Mouse (Mus musculus) kidney, postnatal 0 days (tissue): Measurements from ENCODE around the gene Polrmt. TPM values are rescaled to one million over a fixed set of nuclear protein-coding genes. Genes with fewer than 3 reads are reported as not detected.
A peak's percentile ranks its signal among the peaks of the same experiment; 100 is the strongest.

Source experiments
- ATAC-seq: fragments of 200-750 bp; cut with Nextera tagmentation; replicated peaks from 2 replicates; pipeline ENCODE4 v1.8.0; 2017; ENCODE audit warnings: low read depth, moderate number of reproducible peaks, moderate TSS enrichment, moderate library complexity; ENCODE audit not compliant: low FRiP score
- DNase-seq: peaks from one replicate; pipeline ENCODE4 v3.0.0-alpha.2; 2016; ENCODE audit warnings: low spot score
- H3K27ac ChIP-seq: fragments of 300-500 bp; sonication (generic); 2 replicates; pipeline ENCODE4 v1.5.1; 2014; ENCODE audit warnings: mild to moderate bottlenecking
- H3K27me3 ChIP-seq: fragments of 300-500 bp; sonication (generic); 2 replicates; pipeline ENCODE4 v1.6.1; 2014; ENCODE audit warnings: low read length, mixed read lengths; ENCODE audit not compliant: insufficient read depth
- H3K36me3 ChIP-seq: fragments of 300-500 bp; sonication (generic); 2 replicates; pipeline ENCODE4 v1.6.1; 2014; ENCODE audit warnings: low read length, mixed read lengths; ENCODE audit not compliant: insufficient read depth
- H3K4me1 ChIP-seq: fragments of 300-500 bp; sonication (generic); replicated peaks from 2 replicates; pipeline ENCODE4 v1.6.1; 2014; ENCODE audit warnings: antibody characterized with exemption, low read length, mixed read lengths; ENCODE audit not compliant: insufficient read depth
- H3K4me2 ChIP-seq: fragments of 300-500 bp; sonication (generic); 2 replicates; pipeline ENCODE4 v1.6.1; 2014; ENCODE audit warnings: mild to moderate bottlenecking, low read length, moderate library complexity, mixed read lengths
- H3K4me3 ChIP-seq: fragments of 300-500 bp; sonication (generic); replicated peaks from 2 replicates; pipeline ENCODE4 v1.5.1; 2014; ENCODE audit warnings: low read depth, low read length
- H3K9ac ChIP-seq: fragments of 300-500 bp; sonication (generic); 2 replicates; pipeline ENCODE4 v1.6.1; 2014; ENCODE audit warnings: low read depth, low read length
- H3K9me3 ChIP-seq: fragments of 300-500 bp; sonication (generic); replicated peaks from 2 replicates; pipeline ENCODE4 v1.6.1; 2016; ENCODE audit warnings: low read length, inconsistent platforms, mixed read lengths
- CTCF ChIP-seq: IDR thresholded peaks from 2 replicates; pipeline ENCODE4 v1.5.1; 2016; ENCODE audit warnings: antibody characterized with exemption, low read depth, mild to moderate bottlenecking, moderate library complexity
- WGBS: fragments of 180-500 bp; shearing (Covaris S2); extraction: QIAGEN DNeasy Blood & Tissue Kit; methylation state at CpG from one replicate; pipeline ENCODE4 v1.1.7; 2014; 5-methylcytosine and 5-hydroxymethylcytosine counted together
- polyA plus RNA-seq: library from polyadenylated mRNA; unstranded; fragments of >200 nt; fragmentation: Nextera tagmentation; extraction: Ambion mirVana; gene quantifications from 2 replicates; pipeline ENCODE4 v1.2.1, GENCODE M21; 2015

Polrmt gene
- polyA plus RNA-seq, 1 experiment from 2014 or later, result 38.5 TPM

GRCm38 (mm10) chr10:79717640-79718357 lies 28.6 kb downstream of the Polrmt start:
- TF ChIP-seq CTCF, result no peak
- Histone ChIP-seq H3K4me3 (peak overlapping the region; percentile 61), H3K36me3 (no peaks in the 10 kb centered on the region), H3K27ac (no peak overlapping the region), H3K4me2 (peak overlapping the region; percentile 97), H3K9me3 (no peaks in the 10 kb centered on the region), H3K27me3 (peaks cover 27% of the 10 kb centered on the region), H3K4me1 (peaks cover 15% of the 10 kb centered on the region; the same call in 1 of the 2 replicates), H3K9ac (no peak overlapping the region)
- peak; percentile 85 for DNase-seq
- WGBS, result 4% methylated on average over 43 of the region's 43 CpGs
- ATAC-seq, result no peak

- Histone ChIP-seq H3K4me1 (peaks cover 15% of the 10 kb centered on the region; the same call in 1 of the 2 replicates), H3K4me3 (peak overlapping the region; percentile 61), H3K27me3 (peaks cover 27% of the 10 kb centered on the region), H3K36me3 (no peaks in the 10 kb centered on the region), H3K27ac (no peak overlapping the region), H3K9me3 (no peaks in the 10 kb centered on the region), H3K9ac (peak overlapping the region; percentile 35; the same call in 1 of the 2 replicates), H3K4me2 (peak overlapping the region; percentile 97)
- DNase-seq (no peak), ATAC-seq (no peak)
- TF ChIP-seq CTCF, result no peak
- 2% methylated on average over 42 of the region's 44 CpGs for WGBS
Observed at GRCm38 (mm10) chr10:79716988-79717355, 29.4 kb downstream of the Polrmt start.

GRCm38 (mm10) chr10:79716254-79716987 lies 30.0 kb downstream of the Polrmt start, which contains the start of gene Hcn2:
Hcn2 (plus strand) TSS chr10:79716634.
- DNase-seq (no peak), ATAC-seq (peak; percentile 31)
- Histone ChIP-seq H3K9ac (peak within 1 kb of the TSS; percentile 35; the same call in 1 of the 2 replicates), H3K4me1 (peaks cover 15% of the 10 kb centered on the region; the same call in 1 of the 2 replicates), H3K27ac (no peak within 1 kb of the TSS), H3K27me3 (peaks cover 27% of the 10 kb centered on the region), H3K4me2 (peak within 1 kb of the TSS; percentile 97), H3K4me3 (peak within 1 kb of the TSS; percentile 61), H3K9me3 (no peaks in the 10 kb centered on the region), H3K36me3 (peaks cover 5% of the 10 kb centered on the region; the same call in 1 of the 2 replicates)
- 2% methylated on average over 73 of the region's 91 CpGs for WGBS
- no peak for TF ChIP-seq CTCF

- no peak overlapping the region for H3K9ac ChIP-seq
- no peaks in the 10 kb centered on the region for H3K9me3 ChIP-seq
- H3K36me3 ChIP-seq, result peaks cover 19% of the 10 kb centered on the region
- ATAC-seq, result no peak
- no peak for DNase-seq
- no peak overlapping the region for H3K4me3 ChIP-seq
- no peak for TF ChIP-seq CTCF
- no peak overlapping the region for H3K4me2 ChIP-seq
- WGBS, result 57% methylated on average over 4 of the region's 4 CpGs
- no peak overlapping the region for H3K27ac ChIP-seq
- peaks cover 27% of the 10 kb centered on the region for H3K27me3 ChIP-seq
- peaks cover 15% of the 10 kb centered on the region; the same call in 1 of the 2 replicates for H3K4me1 ChIP-seq
Observed at GRCm38 (mm10) chr10:79714996-79715395, 31.4 kb downstream of the Polrmt start.

GRCm38 (mm10) chr10:79713163-79713562 lies 33.2 kb downstream of the Polrmt start:
- Histone ChIP-seq H3K27ac (no peak overlapping the region), H3K9ac (no peak overlapping the region), H3K4me3 (no peak overlapping the region), H3K4me1 (peaks cover 15% of the 10 kb centered on the region; the same call in 1 of the 2 replicates), H3K4me2 (no peak overlapping the region), H3K36me3 (peaks cover 29% of the 10 kb centered on the region), H3K27me3 (peaks cover 27% of the 10 kb centered on the region), H3K9me3 (no peaks in the 10 kb centered on the region)
- no peak for TF ChIP-seq CTCF
- no peak for ATAC-seq
- no peak for DNase-seq
- 24% methylated on average over 1 of the region's 1 CpGs for WGBS

GRCm38 (mm10) chr10:79712499-79713126 lies 33.8 kb downstream of the Polrmt start:
- DNase-seq (peak; percentile 81), ATAC-seq (peak; percentile 11)
- Histone ChIP-seq H3K27ac (no peak overlapping the region), H3K9me3 (no peaks in the 10 kb centered on the region), H3K36me3 (peaks cover 29% of the 10 kb centered on the region), H3K4me1 (peaks cover 15% of the 10 kb centered on the region; the same call in 1 of the 2 replicates), H3K4me3 (no peak overlapping the region), H3K4me2 (no peak overlapping the region), H3K9ac (no peak overlapping the region), H3K27me3 (peaks cover 24% of the 10 kb centered on the region)
- 12% methylated on average over 5 of the region's 6 CpGs for WGBS
- peak; percentile 79 for TF ChIP-seq CTCF
